Mouse (Mus musculus): Measurements from ENCODE around the gene Ccdc92b.

Ccdc92b gene

GRCm38 (mm10) chr11:74655941-74656340, 36.5 kb downstream of the Ccdc92b start:
- DNase-seq, result no peak

- no peak for DNase-seq
These were observed 40.9 kb downstream of the Ccdc92b start for GRCm38 (mm10) chr11:74660336-74660735.

GRCm38 (mm10) chr11:74661641-74662040, 42.2 kb downstream of the Ccdc92b start:
- no peak for DNase-seq

- DNase-seq, result no peak
These were observed 42.8 kb downstream of the Ccdc92b start for GRCm38 (mm10) chr11:74662221-74662620.

GRCm38 (mm10) chr11:74664279-74664678, 44.9 kb downstream of the Ccdc92b start:
- no peak for DNase-seq

- no peak for DNase-seq
These were observed 45.5 kb downstream of the Ccdc92b start for GRCm38 (mm10) chr11:74664906-74665305.

GRCm38 (mm10) chr11:74665631-74666283, 46.4 kb downstream of the Ccdc92b start:
- DNase-seq, result peak; percentile 3

GRCm38 (mm10) chr11:74666284-74666652, 46.9 kb downstream of the Ccdc92b start:
- no peak for DNase-seq

GRCm38 (mm10) chr11:74666776-74667581, 47.6 kb downstream of the Ccdc92b start:
- no peak for DNase-seq

- DNase-seq, result peak; percentile 2
These were observed 48.2 kb downstream of the Ccdc92b start for GRCm38 (mm10) chr11:74667582-74668010.

GRCm38 (mm10) chr11:74668466-74668865, 49.1 kb downstream of the Ccdc92b start:
- peak; percentile 2 for DNase-seq

- DNase-seq, result no peak
These were observed 49.6 kb downstream of the Ccdc92b start for GRCm38 (mm10) chr11:74668971-74669370.

GRCm38 (mm10) chr11:74670151-74670550, 50.7 kb downstream of the Ccdc92b start:
- peak; percentile 5 for DNase-seq

- no peak for DNase-seq
These were observed 51.6 kb downstream of the Ccdc92b start for GRCm38 (mm10) chr11:74671013-74671412.

- no peak for DNase-seq
These were observed 52.4 kb downstream of the Ccdc92b start for GRCm38 (mm10) chr11:74671839-74672238.

- DNase-seq, result peak; percentile 3
These were observed 53.6 kb downstream of the Ccdc92b start for GRCm38 (mm10) chr11:74672901-74673513.

GRCm38 (mm10) chr11:74673561-74673960, 54.2 kb downstream of the Ccdc92b start:
- DNase-seq, result no peak

- no peak for DNase-seq
These were observed 55.3 kb downstream of the Ccdc92b start for GRCm38 (mm10) chr11:74674713-74675112.

GRCm38 (mm10) chr11:74675156-74675555, 55.8 kb downstream of the Ccdc92b start:
- DNase-seq, result peak; percentile 37

Measured in right cerebral cortex, postnatal 25 days (tissue).